Mouse (Mus musculus): Measurements from ENCODE around the gene Zfp772.
"Not testable (repeated sequence)": the region's sequence is repeated elsewhere in the genome, so short reads cannot be mapped to it uniquely, and the experiment has no call there.

DNA sequence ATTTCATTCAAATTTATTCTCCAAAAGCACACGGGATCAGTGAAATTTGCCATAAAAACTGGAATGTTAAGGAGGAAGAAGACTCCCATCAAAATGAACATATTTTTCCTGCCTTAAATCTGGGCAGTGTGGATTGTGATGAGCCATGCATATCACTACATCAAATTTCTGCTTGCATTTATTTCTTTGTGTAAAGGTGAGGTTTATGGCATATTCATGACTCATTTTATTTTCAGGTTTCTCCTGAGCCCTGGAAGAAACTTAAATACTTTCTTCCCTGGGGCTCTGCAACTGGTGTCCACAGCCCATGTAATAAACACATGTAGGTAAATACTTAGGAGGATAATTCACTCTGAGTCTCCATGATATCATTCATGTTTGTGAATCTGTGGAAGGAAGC, 37.4 kb upstream of the Zfp772 start, which contains the start of gene Vmn2r29:
- TF ChIP-seq GATA1 (IDR thresholded peaks at IDR 0.05; ENCODE audit: borderline replicate concordance, low read length); FLI1 (IDR thresholded peaks at IDR 0.05; ENCODE audit: low read length): not testable (repeated sequence)

Data from megakaryocyte, embryonic 14.5 days (primary cell).